Mouse (Mus musculus) thymus, postnatal 14 days (tissue): ENCODE measurements at regions not wholly inside any gene's neighbourhood (a gene's known extent, or its start where the extent isn't known, plus 50 kb on each side); places are given as distances from the start of the nearest gene placed in this dataset.
A peak's percentile ranks its signal among the peaks of the same experiment; 100 is the strongest.

Source experiments
- DNase-seq: peaks from one replicate; pipeline ENCODE4 v3.0.0; 2021

GRCm38 (mm10) chr1:95762244-95762643 lies 94.9 kb upstream of the St8sia4 start:
- peak; percentile 69 for DNase-seq

- no peak for DNase-seq
These were observed 86.9 kb upstream of the St8sia4 start for GRCm38 (mm10) chr1:95754071-95754915.

- DNase-seq: no peak
These were observed 86.1 kb upstream of the St8sia4 start for GRCm38 (mm10) chr1:95753517-95753916.

GRCm38 (mm10) chr1:95748940-95749339 lies 81.6 kb upstream of the St8sia4 start:
- DNase-seq: no peak

- no peak for DNase-seq
These were observed 79.9 kb upstream of the St8sia4 start for GRCm38 (mm10) chr1:95747287-95747686.

GRCm38 (mm10) chr1:95744446-95744845 lies 77.1 kb upstream of the St8sia4 start:
- DNase-seq: no peak

GRCm38 (mm10) chr1:95743334-95743733 lies 76.0 kb upstream of the St8sia4 start:
- DNase-seq: no peak

- no peak for DNase-seq
These were observed 52.1 kb upstream of the St8sia4 start for GRCm38 (mm10) chr1:95719449-95719848.

- no peak for DNase-seq
These were observed 51.4 kb upstream of the St8sia4 start for GRCm38 (mm10) chr1:95718794-95719193.
